Mouse (Mus musculus) cortical plate, adult 2 months (tissue): ENCODE data around the gene Tma7. TPM values are rescaled to one million over a fixed set of nuclear protein-coding genes. Genes with fewer than 3 reads are reported as not detected.
A peak's percentile ranks its signal among the peaks of the same experiment; 100 is the strongest.

Experiments used
- H3K27ac ChIP-seq: fragments of 200-500 bp; 2 replicates; pipeline ENCODE4 v1.5.1; 2012; ENCODE audit warnings: low read length, control low read depth, inconsistent platforms; ENCODE audit not compliant: insufficient read depth
- H3K4me1 ChIP-seq: fragments of 200-500 bp; 2 replicates; pipeline ENCODE4 v1.6.1; 2011; ENCODE audit warnings: low read length; ENCODE audit not compliant: control insufficient read depth, insufficient read depth
- H3K4me3 ChIP-seq: fragments of 200-500 bp; 2 replicates; pipeline ENCODE4 v1.5.1; 2011; ENCODE audit warnings: mild to moderate bottlenecking, low read length, control low read depth; ENCODE audit not compliant: insufficient read depth
- CTCF ChIP-seq: fragments of 200-500 bp; IDR thresholded peaks from 2 replicates; pipeline ENCODE4 v1.5.1; 2011; ENCODE audit warnings: mild to moderate bottlenecking, control low read depth, low read length; ENCODE audit not compliant: insufficient read depth; ENCODE audit errors: extremely low read depth
- POLR2A ChIP-seq: fragments of 200-500 bp; IDR thresholded peaks from 2 replicates; pipeline ENCODE4 v1.6.1; 2011; ENCODE audit warnings: mild to moderate bottlenecking, low read length, control low read depth; ENCODE audit not compliant: insufficient read depth; ENCODE audit errors: extremely low read depth
- polyA plus RNA-seq: library from polyadenylated mRNA; depleted of rRNA; stranded (reverse); fragments of >200 nt; gene quantifications from 2 replicates; pipeline ENCODE4 v1.2.3, GENCODE M21; 2012; rRNA removed

The Tma7 gene
- 206 and 214 TPM in 2 replicates for polyA plus RNA-seq

DNA sequence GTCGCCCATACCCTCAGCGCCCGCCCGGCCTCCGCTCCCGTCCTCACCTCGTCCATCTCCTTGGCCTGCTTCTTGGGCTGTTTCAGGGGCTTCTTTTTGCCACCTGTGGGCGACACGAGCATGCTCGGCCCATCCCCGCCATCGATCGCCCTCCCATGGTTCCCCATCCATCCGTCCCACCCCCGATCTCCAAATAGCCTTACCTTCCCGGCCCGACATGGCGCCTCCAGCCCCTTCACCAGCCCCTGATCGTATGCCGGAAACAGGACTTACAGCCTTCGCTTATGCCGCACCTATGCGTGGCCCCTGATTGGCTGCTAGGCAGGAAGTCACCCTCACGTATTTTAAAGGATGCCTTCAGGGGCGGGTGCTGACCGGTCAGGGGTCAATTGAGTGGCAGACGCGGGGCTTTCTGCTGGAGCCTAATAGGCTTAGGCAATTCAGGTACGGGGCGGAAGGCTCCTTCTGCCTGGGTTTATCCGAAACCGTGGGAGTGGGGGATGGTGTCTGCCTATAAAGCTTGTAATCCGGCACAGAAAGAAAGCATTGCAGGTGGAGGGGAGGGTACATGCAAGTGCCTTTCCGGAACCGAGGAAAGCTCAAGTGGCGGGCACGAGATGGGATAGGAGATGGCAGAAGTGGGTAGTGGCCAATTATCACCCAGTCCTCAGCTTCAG lies at the start of gene Tma7, which contains the start of gene Ccdc51:
TSS of gene Tma7 (minus strand) at position 464 of the 677 bp plus-strand sequence.
TSS of gene Ccdc51 (plus strand) at position 370 of the 677 bp plus-strand sequence.
- peak within 1 kb of the TSS; percentile 48 for H3K4me3 ChIP-seq
- H3K4me1 ChIP-seq: peaks cover 3% of the 10 kb centered on the region; the same call in 1 of the 2 replicates
- TF ChIP-seq POLR2A (peak; percentile 96), CTCF (no peak)
- no peak within 1 kb of the TSS for H3K27ac ChIP-seq

DNA sequence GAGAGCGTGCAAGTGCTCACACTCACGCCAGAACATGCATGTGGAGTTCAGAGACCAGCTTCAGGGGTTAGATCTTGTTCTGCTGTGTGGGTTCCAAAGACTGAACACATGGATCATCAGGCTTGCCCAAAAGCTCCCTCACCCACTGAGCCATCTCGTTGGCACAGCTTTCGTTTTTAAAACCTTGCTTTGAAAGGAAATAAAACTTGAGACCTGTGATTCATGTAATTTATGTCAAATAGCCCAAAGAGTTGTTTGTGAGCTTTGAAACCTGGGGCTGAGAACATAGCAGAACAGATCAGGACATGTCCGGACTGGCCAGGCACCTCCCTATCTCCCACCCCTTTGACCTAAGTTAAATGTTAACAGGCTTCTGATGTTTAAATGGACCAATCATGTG lies 47.7 kb upstream of the Tma7 start:
- Histone ChIP-seq H3K4me1 (no peaks in the 10 kb centered on the region), H3K4me3 (no peak overlapping the region), H3K27ac (no peak overlapping the region)
- no peak for TF ChIP-seq CTCF
- no peak for TF ChIP-seq POLR2A

DNA sequence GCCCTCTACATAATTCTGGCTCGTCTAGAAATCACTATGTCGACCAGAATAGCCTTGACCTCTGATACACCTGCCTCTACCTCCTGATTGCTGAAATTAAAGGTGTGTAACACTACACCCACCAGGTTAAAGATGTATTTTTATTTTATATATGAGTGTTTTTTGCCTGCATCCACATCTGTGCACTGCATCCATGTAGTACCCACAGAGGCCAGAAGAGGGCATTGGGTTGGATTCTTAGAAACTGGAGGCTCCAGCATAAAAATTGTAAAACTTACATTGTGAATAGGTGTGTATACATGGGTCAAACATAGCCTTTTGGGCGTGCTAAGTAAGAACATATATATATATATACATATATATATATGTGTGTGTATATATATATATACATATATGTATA lies 45.8 kb upstream of the Tma7 start:
- Histone ChIP-seq H3K4me1 (no peaks in the 10 kb centered on the region), H3K4me3 (no peak overlapping the region), H3K27ac (no peak overlapping the region)
- TF ChIP-seq CTCF: peak; percentile 28; the same call in 1 of the 2 replicates
- TF ChIP-seq POLR2A: no peak

DNA sequence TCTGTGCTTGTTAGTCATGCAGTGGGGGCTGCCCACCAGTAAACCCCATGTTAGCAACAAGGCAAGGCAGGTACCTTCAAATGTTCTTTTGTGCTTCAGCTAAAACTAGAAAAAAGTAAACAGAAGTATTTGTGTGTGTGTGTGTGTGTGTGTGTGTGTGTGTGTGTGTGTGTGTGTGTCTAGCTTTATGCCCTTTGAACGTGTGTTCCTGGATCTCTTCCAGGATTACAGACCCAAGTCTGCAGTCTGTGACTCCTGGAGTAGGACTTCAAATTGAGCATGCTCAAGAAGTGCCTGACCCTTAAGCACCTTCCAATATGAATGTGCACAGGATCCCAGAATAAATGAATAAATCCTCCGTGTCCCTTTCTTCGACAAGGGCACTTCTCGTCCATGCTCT lies 44.7 kb upstream of the Tma7 start:
- no peaks in the 10 kb centered on the region for H3K4me1 ChIP-seq
- H3K27ac ChIP-seq: no peak overlapping the region
- TF ChIP-seq CTCF: no peak
- TF ChIP-seq POLR2A: no peak
- no peak overlapping the region for H3K4me3 ChIP-seq

DNA sequence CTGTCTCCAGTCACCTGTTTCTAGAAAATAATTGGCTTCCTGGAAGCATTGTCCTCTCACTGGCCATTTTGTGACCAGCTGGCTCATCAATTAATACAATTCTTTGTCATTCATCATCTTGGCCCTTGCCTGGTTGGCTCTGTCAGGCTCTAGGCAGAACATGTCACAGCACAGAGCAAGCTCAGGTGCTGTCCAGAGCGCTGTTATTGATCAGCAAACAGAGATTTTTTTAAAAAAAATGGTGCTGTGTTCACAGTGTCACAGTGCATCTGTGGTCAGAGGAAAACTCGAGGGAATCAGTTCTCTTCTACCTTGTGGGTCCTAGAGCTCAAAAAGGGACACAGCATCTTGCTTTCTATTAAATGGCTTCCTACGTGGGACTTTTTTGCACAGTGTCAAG lies 43.1 kb upstream of the Tma7 start:
- no peaks in the 10 kb centered on the region for H3K4me1 ChIP-seq
- H3K4me3 ChIP-seq: no peak overlapping the region
- TF ChIP-seq POLR2A (no peak), CTCF (no peak)
- no peak overlapping the region for H3K27ac ChIP-seq

DNA sequence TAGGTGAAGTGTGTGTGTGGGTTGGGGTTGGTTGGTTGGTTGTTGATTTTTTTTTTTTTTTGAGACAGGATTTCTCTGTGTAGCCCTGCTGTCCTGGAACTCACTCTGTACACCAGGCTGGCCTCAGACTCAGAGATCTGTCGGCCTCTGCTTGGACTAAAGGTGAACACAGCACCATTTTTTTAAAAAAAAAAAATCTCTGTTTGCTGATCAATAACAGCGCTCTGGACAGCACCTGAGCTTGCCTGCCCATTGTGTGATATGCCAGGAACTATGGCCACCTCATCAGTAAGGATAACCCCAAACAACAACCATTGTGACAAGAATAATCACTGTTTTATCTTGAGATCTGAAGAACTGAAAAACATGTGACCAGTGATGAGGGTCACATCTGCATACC lies 42.7 kb upstream of the Tma7 start:
- Histone ChIP-seq H3K4me3 (no peak overlapping the region), H3K27ac (no peak overlapping the region), H3K4me1 (no peaks in the 10 kb centered on the region)
- no peak for TF ChIP-seq POLR2A

DNA sequence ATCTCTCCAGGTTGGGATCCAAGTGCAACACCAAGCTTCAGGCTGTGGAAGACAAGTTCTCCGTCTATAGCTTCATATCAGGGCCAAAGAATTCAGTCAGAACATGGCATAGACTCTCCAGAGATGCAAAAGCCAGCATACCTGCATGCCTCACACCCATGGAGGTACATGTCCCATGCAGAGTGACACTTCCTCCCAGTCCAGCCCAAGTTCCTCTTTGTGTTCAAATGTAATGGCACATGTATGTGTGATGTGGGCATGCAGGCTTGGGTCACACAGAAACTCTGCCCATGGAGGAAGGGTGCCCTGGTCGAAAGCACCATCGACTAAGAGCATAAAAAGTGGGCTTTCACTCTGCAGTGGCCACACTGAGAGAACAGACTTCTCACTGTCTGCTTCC lies 41.8 kb upstream of the Tma7 start:
- no peak for TF ChIP-seq POLR2A
- TF ChIP-seq CTCF: no peak
- no peak overlapping the region for H3K27ac ChIP-seq
- H3K4me1 ChIP-seq: no peaks in the 10 kb centered on the region
- H3K4me3 ChIP-seq: no peak overlapping the region

DNA sequence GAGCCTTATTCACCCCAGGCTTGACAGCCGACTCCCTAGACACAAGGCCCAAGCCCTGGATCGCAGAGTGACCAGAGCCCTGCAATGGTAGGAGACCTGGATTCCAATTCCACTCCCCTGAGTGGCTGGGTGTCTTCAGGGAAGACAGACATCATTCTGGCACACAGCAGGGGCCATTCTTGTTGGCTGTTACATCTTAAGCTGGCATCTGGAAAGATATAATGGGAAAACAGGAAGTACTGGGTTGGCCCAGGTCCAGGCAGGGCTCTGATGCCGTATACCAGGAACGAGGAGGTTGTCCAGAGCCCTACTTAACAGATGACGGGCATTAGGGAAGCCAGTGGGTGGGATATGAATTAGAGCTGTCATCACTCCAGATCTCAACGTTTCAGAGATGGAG lies 40.9 kb upstream of the Tma7 start:
- Histone ChIP-seq H3K4me3 (no peak overlapping the region), H3K27ac (no peak overlapping the region), H3K4me1 (no peaks in the 10 kb centered on the region)
- TF ChIP-seq CTCF (no peak), POLR2A (no peak)

DNA sequence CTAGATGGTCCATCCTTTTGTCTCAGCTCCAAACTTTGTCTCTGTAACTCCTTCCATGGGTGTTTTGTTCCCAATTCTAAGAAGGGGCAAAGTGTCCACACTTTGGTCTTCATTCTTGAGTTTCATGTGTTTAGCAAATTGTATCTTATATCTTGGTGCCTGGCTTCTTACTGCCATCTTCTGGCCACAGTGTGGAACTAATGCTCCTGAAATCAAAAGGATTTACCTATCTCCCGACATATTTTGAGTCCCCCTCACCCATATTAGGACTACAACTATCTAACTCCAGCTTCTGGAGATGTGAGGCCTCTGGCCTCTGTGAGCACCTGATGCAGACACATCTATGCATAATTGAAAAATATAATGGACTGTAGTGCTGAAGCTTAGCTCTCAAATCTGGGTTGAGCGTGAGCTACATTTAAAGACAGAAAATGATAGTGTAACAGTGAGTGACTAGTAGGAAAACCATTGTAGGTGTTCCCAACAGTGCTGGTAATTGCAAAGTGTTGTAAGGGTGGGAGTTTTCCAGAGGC lies 40.2 kb upstream of the Tma7 start:
- H3K27ac ChIP-seq: no peak overlapping the region
- no peak for TF ChIP-seq POLR2A
- TF ChIP-seq CTCF: peak; percentile 31; the same call in 1 of the 2 replicates
- H3K4me1 ChIP-seq: no peaks in the 10 kb centered on the region
- no peak overlapping the region for H3K4me3 ChIP-seq

DNA sequence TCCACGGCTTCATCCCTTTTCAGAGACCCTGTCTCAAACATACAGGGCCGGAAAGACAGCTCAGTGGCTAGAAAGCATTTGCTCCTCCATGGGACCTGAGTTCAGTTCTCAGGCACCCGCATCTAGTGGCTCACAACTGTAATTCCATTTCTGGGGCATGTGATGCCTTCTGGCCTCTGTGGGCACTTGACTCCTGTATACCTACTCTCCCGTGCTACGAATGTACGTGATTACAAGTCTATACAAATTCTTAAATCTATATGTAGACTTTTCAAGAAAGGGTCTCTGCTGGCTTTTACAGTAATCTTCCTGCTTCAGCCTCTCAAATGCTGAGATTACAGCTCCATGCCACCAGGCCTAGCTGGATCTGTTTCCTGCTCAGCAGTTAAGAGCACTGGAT lies 38.6 kb upstream of the Tma7 start:
- no peak overlapping the region for H3K27ac ChIP-seq
- no peak overlapping the region for H3K4me3 ChIP-seq
- TF ChIP-seq POLR2A: no peak
- TF ChIP-seq CTCF: no peak
- H3K4me1 ChIP-seq: no peaks in the 10 kb centered on the region
